Mouse (Mus musculus): Measurements from ENCODE around the gene Stk11. TPM values are rescaled to one million over a fixed set of nuclear protein-coding genes. Genes with fewer than 3 reads are reported as not detected.
"Not testable (repeated sequence)": the region's sequence is repeated elsewhere in the genome, so short reads cannot be mapped to it uniquely, and the experiment has no call there.

The Stk11 gene
- total and polyA plus RNA-seq, 3 experiments = 151 to 156 (median 153) TPM

GRCm38 (mm10) chr10:80157141-80157929 lies 41.7 kb downstream of the Stk11 start:
- DNase-seq = no peak

DNA sequence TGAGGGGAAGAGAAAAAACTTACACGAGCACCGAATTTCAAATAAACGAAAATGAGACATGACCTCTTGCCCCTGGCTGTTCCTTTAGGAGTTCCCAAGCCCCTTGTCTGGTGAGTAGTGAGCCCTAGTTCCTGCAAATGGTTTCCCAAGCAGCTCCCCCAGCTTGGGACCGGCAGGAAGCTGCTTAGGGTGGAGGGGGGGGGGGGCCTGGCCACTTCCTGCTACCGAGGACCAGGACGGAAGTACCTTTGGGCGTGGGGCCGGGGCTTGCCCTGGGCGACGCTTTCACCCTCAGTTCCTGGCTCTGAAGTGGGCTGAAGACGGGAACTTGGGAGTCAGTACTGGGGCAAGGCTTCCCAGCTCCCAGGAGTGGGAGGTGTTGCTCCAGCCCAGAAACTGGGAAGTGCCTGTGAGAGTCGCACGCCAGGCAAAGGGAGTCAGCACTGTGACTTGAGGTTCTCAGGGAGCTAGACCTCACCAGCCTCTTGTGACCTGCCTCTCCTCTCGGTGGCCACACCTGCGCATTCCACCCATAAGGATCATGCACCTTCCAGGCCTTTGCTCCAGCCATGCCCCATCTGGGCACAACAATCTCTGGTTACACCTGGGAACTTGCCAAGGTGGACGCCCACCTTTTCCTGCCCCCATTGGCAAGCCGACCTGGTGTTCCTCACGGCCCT lies 42.8 kb downstream of the Stk11 start:
- DNase-seq = peak; percentile 77

GRCm38 (mm10) chr10:80159021-80159560 lies 43.5 kb downstream of the Stk11 start:
- DNase-seq = peak; percentile 71

DNA sequence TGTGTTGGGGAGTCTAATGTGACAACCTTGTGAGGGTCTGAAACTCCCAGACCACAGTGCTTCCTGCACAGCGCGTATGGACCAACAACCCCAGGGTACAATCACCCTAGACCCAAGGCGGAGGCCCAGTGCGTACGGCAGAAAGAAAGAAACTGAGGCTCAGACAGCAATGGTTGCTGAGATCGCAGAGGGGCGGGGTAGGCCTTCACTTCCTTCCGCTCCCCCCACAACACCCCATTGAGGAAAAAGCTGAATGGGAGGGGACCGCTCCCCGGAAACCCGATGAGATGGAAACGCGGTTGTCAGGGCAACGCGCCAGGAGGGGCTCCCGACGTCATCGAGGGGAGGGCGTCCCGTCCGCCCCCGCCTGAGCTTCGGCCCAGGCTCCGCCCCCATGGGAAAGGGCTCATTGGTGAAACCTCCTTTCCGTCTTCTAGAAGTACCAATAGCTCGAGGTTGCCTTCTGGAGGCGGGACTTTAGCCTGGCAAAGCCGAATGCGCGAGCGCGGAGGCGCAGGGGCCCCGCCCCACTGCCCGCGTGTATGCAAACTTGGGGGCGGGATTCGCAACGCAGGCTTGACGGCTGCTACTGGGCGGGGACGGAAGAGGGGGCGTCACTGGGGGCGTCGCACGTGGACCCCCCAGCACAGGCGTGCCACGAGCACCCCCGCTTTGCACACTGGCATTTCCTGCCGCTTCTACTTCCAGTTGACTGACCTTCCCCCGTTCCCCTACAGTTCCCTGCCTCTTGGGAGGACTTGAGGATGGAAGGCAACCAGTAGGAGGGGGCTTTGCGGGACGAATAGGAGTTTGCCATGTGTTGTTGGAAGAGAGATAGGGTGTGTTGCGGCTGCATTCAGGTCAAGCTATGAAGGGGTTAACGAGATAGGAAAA lies 44.2 kb downstream of the Stk11 start:
- DNase-seq = peak; percentile 99

- peak; percentile 94 for DNase-seq
Measured at GRCm38 (mm10) chr10:80160455-80161371, 45.1 kb downstream of the Stk11 start.

- DNase-seq = peak; percentile 53
Measured at GRCm38 (mm10) chr10:80161522-80162242, 46.1 kb downstream of the Stk11 start.

GRCm38 (mm10) chr10:80162243-80162608 lies 46.6 kb downstream of the Stk11 start:
- peak; percentile 6 for DNase-seq

DNA sequence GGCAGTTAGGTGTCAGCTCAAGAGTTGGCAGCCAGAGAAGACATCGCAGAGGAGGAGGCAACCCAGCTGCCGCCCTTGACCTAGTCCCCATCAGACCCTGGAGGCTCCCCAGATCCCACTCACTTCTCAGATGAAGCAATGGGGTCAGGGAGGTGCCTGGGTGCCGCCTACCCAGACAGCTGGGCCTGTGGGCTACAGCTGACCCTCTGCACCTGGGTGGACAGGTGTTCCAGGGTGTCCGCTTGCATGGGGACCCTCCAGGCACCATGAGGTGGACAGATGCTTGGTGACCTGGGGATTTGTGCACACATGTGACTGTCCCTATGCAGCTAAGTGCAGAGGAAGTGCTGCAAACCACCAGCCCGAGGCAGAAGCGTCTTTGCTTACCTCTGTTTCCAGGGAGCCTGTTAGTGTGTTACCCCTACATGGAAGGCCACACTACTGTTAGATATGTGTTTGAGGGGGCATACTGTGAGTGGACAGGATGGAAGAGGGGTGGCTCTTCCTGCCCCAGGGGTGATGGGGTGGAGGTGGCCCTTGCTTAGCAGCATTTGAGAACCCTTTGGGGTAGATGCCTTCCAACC lies 47.2 kb downstream of the Stk11 start:
- DNase-seq = peak; percentile 27

- DNase-seq = peak; percentile 91
Measured at GRCm38 (mm10) chr10:80163721-80164120, 48.1 kb downstream of the Stk11 start.

DNA sequence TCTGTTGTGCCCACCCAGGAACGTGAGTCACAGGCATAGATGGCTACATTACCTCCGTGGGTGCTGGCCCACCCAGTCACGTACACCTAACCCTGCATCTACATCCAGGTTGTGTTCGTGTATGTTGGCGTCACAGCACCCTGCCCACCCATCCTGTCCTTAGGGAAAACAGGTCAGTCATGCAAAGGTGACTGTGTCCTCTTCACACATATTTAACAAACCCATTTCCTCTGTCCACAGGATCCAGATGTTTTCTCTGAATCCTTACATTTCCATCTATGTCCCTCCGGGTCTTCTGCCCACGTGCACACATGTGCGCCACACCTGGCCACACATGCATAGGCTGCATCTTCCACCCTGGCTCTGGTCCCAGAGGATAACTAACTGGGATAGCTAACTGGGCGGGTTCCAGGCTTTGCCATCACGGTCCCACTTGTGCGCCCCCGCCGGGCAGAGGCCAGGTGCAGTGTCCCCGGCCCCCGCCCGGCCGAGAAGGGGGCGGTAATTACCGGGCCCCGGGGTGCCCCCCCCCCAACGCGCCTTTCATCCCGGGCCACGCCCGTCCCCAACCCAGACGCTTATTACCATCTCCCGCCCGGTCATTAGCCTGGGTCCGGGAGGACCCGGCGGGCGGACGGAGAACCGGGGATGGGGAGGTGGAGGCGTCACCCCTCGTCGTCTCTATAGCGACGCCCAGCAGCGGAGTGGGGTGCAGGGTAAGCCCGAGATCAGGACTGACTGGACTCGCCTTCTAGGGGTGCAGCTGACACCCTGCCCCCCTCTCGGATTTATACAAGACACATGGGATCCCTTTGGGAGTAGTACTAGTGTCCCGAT lies 48.8 kb downstream of the Stk11 start:
- DNase-seq = no peak

GRCm38 (mm10) chr10:80164998-80165344 lies 49.4 kb downstream of the Stk11 start:
- DNase-seq = peak; percentile 97

GRCm38 (mm10) chr10:80165392-80166128 lies 50.0 kb downstream of the Stk11 start, which contains the start of gene Cirbp:
TSS of gene Cirbp (plus strand) at chr10:80165985.
- DNase-seq = peak; percentile 81

DNA sequence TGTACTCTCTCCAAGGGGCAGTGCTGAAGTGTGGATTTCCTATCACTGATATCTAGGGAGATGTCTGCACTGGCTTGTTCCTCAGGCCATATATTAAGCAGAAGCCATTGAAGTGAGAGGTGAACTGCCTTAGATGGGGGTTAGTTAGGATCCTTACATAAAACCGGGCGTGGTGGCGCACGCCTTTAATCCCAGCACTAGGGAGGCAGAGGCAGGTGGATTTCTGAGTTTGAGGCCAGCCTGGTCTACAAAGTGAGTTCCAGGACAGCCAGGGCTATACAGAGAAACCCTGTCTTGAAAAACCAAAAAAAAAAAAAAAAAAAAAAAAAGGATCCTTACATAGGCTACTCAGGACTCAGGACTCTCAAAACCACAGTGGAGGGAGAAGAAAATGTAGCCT lies 50.5 kb downstream of the Stk11 start:
- not testable (repeated sequence) for DNase-seq

GRCm38 (mm10) chr10:80167460-80168037 lies 51.9 kb downstream of the Stk11 start:
- peak; percentile 98 for DNase-seq

DNA sequence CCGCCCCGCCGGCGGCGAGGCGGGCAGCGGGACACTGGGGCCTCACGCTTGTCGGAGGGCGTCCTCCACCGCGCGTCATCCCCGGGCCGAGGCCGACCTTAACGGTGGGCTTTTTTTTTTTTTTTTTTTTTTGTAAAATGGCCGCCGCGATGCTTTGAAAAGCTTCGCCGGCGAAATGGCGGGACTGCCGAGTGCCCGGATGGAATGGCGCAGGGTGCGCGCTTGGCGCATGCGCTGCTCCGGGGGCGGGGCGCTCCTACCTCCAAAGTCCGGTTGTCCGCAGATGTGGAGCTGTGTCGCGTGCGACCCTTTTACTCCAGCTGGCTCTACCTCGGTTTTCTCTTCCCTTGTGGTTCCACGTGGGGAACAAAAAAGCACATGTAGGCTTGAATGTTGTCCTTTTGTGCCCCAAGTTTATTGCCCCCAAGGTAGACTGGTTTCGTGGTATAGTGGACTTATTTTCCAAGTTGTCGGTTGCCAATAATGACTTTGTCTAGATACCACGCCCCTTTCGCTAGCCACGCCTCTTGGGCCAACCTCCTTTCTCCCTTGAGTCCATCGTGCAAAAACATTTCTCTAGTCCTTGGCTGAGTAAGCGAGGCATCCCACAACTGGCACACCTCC lies 52.5 kb downstream of the Stk11 start:
- DNase-seq = peak; percentile 96

DNA sequence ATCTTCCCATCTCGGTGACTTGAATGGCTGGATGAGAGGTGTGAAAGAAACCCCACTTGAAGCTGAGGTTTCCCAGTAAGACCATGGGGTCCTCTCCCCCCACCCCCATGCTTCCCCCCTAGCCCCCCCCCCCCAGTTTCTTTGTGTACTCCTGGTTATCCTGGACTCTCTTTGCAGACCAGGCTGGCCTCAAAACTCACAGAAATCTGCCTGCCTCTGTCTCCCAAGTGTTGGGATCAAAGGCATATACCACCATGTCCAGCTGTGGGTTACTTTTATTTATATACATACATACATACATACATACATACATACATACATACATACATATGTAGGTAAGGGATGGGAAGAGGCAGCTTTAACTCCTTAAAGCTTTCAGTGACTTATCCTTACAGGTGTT lies 53.5 kb downstream of the Stk11 start:
- DNase-seq = no peak

DNA sequence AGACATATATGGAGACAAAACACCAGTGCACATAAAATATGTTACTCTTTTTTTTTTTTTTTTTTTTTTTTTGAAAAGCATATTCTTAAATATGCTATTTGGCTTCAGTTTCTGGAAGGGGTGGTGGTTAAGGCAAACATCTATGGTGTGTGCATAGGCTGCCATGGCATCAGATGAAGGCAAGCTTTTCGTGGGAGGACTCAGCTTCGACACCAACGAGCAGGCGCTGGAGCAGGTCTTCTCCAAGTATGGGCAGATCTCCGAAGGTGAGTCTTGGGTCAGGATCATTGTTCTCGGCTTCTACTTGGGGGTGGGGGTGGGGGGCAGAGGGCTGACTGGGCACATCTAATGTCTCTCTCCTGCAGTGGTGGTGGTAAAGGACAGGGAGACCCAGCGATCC lies 54.0 kb downstream of the Stk11 start:
- no peak for DNase-seq
